Mouse (Mus musculus) thymus, adult 2 months (tissue): ENCODE data around the gene Gm45713. TPM values are rescaled to one million over a fixed set of nuclear protein-coding genes. Genes with fewer than 3 reads are reported as not detected.
A peak's percentile ranks its signal among the peaks of the same experiment; 100 is the strongest.

Experiments used
- DNase-seq: peaks from one replicate; pipeline ENCODE4 v3.0.0; 2021
- H3K27ac ChIP-seq: fragments of 200-500 bp; 2 replicates; pipeline ENCODE4 v1.5.1; 2012; ENCODE audit warnings: low read length, control low read depth; ENCODE audit not compliant: control insufficient read depth, insufficient read depth
- H3K27me3 ChIP-seq: fragments of 200-500 bp; 2 replicates; pipeline ENCODE4 v1.6.1; 2012; ENCODE audit warnings: mild to moderate bottlenecking, low read length, moderate library complexity, mixed read lengths; ENCODE audit not compliant: control insufficient read depth, insufficient read depth
- H3K36me3 ChIP-seq: fragments of 200-500 bp; 2 replicates; pipeline ENCODE4 v1.6.1; 2012; ENCODE audit warnings: mild to moderate bottlenecking, low read length, moderate library complexity; ENCODE audit not compliant: control insufficient read depth, insufficient read depth
- H3K4me1 ChIP-seq: fragments of 200-500 bp; replicated peaks from 2 replicates; pipeline ENCODE4 v1.6.1; 2012; ENCODE audit warnings: low read length; ENCODE audit not compliant: control insufficient read depth, insufficient read depth
- H3K4me3 ChIP-seq: fragments of 200-500 bp; 2 replicates; pipeline ENCODE4 v1.5.1; 2012; ENCODE audit warnings: mild to moderate bottlenecking, low read length, control low read depth, moderate library complexity; ENCODE audit not compliant: control insufficient read depth, insufficient read depth
- CTCF ChIP-seq: fragments of 200-500 bp; IDR thresholded peaks from 2 replicates; pipeline ENCODE4 v1.5.1; 2012; ENCODE audit warnings: mild to moderate bottlenecking, control low read depth, low read length, moderate library complexity, borderline replicate concordance; ENCODE audit not compliant: control insufficient read depth, poor library complexity, insufficient read depth; ENCODE audit errors: extremely low read depth
- POLR2A ChIP-seq: fragments of 200-500 bp; IDR thresholded peaks from 2 replicates; pipeline ENCODE4 v1.6.1; 2012; ENCODE audit warnings: mild to moderate bottlenecking, low read length, control low read depth, moderate library complexity; ENCODE audit not compliant: control insufficient read depth, poor library complexity, insufficient read depth; ENCODE audit errors: extremely low read depth
- WGBS: fragments of 180-500 bp; shearing (Covaris S2); methylation state at CpG from one replicate; pipeline ENCODE4 v1.1.7; 2018; 5-methylcytosine and 5-hydroxymethylcytosine counted together
- polyA plus RNA-seq: library from polyadenylated mRNA; depleted of rRNA; stranded (reverse); fragments of >200 nt; gene quantifications from 2 replicates; pipeline ENCODE4 v1.2.3, GENCODE M21; 2012

The Gm45713 gene
- polyA plus RNA-seq, 1 experiment = 0.27 TPM

DNA sequence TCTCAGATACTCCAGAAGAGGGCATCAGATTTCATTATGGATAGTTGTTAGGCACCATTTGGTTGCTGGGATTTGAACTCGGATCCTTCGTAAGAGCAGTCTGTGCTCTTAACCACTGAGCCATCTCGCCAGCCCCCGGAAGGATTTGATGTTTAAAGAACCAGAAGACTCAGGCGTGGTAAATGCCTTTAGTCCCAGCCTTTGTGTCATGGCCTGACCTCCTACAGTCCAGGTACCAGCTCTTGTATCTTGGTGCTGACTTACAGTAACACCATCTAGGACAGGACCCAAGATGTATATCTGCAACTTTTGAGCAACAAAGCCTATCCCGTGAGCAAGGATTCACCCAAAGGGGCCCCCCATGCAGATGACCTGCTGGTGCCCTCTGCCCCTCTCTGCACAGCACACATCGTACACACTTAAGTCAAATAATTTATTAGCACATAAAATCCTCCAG is 10.9 kb downstream of the Gm45713 start:
- DNase-seq = no peak
- Histone ChIP-seq H3K4me3 (no peak overlapping the region), H3K4me1 (peaks cover 56% of the 10 kb centered on the region), H3K27me3 (no peaks in the 10 kb centered on the region), H3K27ac (no peak overlapping the region), H3K36me3 (peaks cover 37% of the 10 kb centered on the region)
- no peak for TF ChIP-seq POLR2A
- WGBS = 76% methylated on average over 7 of the region's 7 CpGs

DNA sequence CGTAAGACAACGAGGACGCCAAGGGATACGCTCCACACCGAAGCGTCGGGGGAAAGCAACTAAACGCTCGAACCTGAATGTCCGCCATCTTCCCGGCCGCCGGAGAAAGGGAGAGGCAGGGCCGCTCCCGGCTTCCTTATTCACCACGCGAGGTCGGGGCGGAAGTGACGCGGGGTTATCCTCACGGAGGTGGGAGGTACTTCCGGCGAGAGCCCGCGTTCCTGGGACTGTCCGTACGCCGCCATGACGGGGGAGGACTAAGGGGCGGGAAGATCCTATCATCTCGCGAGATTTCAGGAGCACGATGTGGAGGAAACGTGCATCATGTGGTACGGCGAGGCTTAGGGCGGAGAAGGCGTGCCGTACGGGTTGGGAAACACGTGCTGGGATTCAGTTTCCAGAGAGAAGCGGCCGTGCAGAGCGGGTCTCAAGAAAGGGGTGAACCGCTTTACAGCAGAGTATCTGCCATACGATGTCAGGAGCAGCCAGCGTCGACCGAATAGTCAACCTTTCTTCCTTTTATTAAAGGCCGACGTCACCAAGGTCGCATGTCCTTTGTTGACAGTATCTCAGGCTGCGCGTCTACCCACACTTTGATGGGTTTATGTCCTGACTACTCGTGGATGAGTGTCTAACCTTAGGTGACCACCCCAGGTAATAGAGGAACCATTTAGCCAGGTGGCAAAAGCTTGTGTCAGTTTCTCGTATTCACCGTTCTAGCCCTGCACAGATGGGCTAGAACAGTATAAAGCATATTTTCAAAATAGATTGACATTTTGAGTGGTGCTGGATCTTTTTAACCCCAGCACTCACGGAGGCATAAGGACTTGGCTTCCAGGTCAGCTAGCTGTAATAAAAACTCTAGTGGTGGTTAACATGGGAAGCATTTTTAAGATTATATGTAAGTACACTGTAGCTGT is 11.5 kb downstream of the Gm45713 start, which contains the start of gene Rps11:
TSS of gene Rps11 (minus strand) at position 216 of the 920 bp plus-strand sequence.
- WGBS = 2% methylated on average over 59 of the region's 59 CpGs
- peaks cover 37% of the 10 kb centered on the region for H3K36me3 ChIP-seq
- H3K4me3 ChIP-seq = peak within 1 kb of the TSS; percentile 79
- peak; percentile 98 for DNase-seq
- TF ChIP-seq POLR2A (peak; percentile 85), CTCF (peak; percentile 65; the same call in 1 of the 2 replicates)
- peaks cover 60% of the 10 kb centered on the region for H3K4me1 ChIP-seq
- H3K27me3 ChIP-seq = no peaks in the 10 kb centered on the region
- H3K27ac ChIP-seq = peak within 1 kb of the TSS; percentile 97

DNA sequence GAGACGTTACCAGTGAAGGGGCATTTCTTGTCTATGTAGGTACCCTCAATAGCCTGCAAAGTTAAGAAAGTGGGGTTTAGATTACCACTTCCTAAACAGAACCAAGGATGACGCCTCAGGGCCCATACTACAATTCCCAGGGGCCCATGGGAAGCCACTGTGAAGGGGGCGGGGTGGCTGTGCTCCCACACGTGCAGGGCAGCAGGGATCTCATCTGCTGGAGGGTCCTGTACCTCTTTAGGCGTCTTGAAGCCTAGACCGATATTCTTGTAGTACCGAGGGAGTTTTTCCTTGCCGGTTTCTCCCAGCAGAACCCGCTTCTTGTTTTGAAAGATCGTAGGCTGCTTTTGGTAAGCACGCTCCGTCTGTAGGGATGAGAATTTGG is 12.9 kb downstream of the Gm45713 start:
- peaks cover 60% of the 10 kb centered on the region for H3K4me1 ChIP-seq
- no peak for DNase-seq

DNA sequence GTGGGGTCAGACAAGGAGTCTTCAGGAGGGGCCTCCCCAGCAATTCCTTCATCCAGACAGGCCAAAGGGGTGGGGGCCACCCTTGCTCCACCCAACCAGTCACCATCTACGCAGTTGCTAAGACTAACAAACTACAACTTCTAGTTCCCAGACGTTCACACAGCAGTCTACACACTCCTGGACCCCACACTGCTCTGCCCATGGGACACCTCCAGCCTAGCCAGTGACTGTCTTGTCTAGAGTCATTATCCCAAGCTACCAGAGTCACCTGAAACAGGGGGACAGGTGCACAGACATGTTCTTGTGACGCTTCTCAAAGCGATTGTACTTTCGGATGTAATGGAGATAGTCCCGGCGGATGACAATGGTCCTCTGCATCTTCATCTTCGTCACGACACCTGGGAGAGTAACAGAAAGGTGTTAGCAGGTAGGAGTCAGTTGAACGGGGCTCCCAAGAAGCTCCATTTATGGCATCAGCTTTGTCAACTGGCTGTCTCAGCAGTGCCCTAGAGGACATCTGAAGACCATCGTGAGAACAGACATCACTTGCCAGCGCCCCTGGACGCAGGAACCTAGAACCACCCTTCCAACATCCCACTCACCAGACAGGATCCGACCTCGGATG is 13.4 kb downstream of the Gm45713 start:
- Histone ChIP-seq H3K4me1 (peaks cover 60% of the 10 kb centered on the region), H3K27ac (peak overlapping the region; percentile 97), H3K4me3 (peak overlapping the region; percentile 79), H3K27me3 (no peaks in the 10 kb centered on the region), H3K36me3 (peaks cover 37% of the 10 kb centered on the region)
- 76% methylated on average over 15 of the region's 15 CpGs for WGBS
- TF ChIP-seq CTCF (no peak), POLR2A (no peak)
- no peak for DNase-seq

More for the DNA sequence above, 12.9 kb downstream of the Gm45713 start:
- TF ChIP-seq POLR2A (no peak), CTCF (no peak)
- peak overlapping the region; percentile 79 for H3K4me3 ChIP-seq
- peak overlapping the region; percentile 97 for H3K27ac ChIP-seq
- H3K36me3 ChIP-seq = peaks cover 37% of the 10 kb centered on the region
- WGBS = 12% methylated on average over 12 of the region's 12 CpGs
- H3K27me3 ChIP-seq = no peaks in the 10 kb centered on the region

DNA sequence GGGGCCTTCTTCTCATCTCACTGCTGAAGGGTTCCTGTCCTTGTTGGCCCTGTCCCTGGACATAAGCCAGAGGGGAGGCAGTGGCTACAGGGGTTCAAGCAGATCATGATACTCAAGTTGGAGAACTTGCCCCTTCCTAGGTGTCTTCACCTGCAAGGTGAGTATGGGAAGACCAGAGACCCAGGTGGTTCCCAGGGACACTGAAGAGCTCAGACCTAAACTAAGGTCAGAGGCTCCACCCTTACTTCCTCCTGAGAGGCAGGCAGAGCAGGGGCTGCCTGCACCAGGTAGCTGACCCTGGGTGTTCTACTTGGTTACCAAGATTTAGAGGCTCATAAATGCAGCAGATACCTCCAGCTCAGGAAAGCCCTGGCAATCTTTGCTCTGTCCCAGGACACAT is 14.1 kb downstream of the Gm45713 start:
- H3K4me3 ChIP-seq = peak overlapping the region; percentile 79
- peaks cover 33% of the 10 kb centered on the region for H3K36me3 ChIP-seq
- DNase-seq = no peak
- no peaks in the 10 kb centered on the region for H3K27me3 ChIP-seq
- peaks cover 55% of the 10 kb centered on the region for H3K4me1 ChIP-seq
- peak overlapping the region; percentile 97 for H3K27ac ChIP-seq
- no peak for TF ChIP-seq POLR2A
- no peak for TF ChIP-seq CTCF

DNA sequence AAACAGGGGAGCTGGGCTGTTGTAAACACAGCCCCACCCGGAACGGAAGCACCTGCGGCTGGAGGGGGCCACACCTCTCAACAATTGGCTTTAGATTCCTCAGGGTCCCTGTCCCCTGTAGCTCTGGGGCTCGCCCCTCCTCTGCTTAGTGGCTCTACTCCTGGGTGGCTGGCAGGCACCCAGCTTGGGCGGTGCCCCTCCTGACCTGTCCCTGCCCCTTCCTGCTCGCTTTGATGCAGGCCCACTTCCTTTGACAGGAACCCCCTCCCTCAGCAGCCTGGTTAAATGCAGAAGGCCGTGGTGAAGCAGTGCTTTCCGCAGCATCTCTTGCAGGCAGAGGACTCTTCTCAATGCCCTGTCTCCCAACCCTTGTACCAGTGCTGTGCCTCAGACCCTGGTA is 14.6 kb downstream of the Gm45713 start:
- WGBS = 2% methylated on average over 8 of the region's 8 CpGs
- peak; percentile 87 for DNase-seq
- H3K36me3 ChIP-seq = peaks cover 27% of the 10 kb centered on the region
- peak overlapping the region; percentile 79 for H3K4me3 ChIP-seq
- peaks cover 50% of the 10 kb centered on the region for H3K4me1 ChIP-seq
- TF ChIP-seq CTCF = 0 out of 2 replicates have a peak, but pooled peaks have one; percentile 38
- peak; percentile 92 for TF ChIP-seq POLR2A
- peak overlapping the region; percentile 97 for H3K27ac ChIP-seq
- H3K27me3 ChIP-seq = no peaks in the 10 kb centered on the region
